In the genomic region with DNA sequence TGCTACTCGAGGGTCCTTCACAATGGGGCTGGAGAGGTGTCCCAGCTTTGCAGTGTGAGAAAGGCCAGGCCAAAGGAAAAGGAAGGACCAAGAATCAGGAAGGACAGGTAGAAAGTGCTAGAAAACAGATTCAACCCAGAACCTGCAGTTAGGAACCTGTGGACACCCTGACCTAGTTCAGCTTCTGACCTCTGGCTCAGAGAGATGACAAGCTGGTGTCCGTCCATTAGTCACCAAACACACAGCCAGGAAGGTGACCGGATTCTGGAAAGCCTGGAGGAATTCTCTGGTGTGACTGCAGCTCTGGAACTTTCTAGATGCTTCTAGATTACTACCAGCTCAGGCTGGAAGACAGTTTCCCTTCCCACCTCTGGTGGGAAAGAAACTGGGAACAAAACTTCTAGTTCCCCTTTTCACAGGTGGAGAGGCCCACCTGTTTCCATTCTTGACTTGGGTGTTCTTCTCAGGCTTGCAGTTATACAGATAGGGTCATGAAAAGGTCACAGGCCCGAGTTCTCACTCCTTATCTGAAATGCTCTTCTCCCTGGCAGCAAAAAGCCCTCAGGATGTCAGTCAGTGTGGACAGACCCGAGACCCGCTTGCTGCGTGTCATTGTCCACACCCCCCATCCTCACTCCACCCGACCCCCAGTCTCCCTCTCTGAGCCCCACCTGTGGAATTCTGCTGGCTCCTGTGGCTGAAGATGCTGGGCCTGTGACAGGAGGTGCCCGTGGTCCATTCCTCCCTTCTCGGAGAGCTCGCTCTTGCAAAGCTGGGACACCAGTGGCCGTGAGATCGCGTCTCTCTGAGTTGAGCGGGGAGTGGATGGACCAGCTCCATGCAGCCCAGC, we compare ENCODE assay signal across 14 mouse cellular contexts.
DNase-seq lines count a peak whose midpoint lies in the region; ATAC-seq lines count a peak whose summit lies in the region.
"Had no signal": no experiment of that assay in that cellular context is flagged by ENCODE, and none has a peak within 500 bp of the region (broad histone marks: within the 10 kb centered on the region; RNA-seq: fewer than 3 reads in every experiment).

No protein-coding gene starts in this region.

- no peak for ATAC-seq in heart, embryonic 16.5 days (replicated peaks; ENCODE audit: extremely low read depth, insufficient read depth, low FRiP score)
- no peak for ATAC-seq in midbrain, embryonic 15.5 days (replicated peaks)
- ATAC-seq: hindbrain, postnatal 0 days had no signal

- DNase-seq in heart, postnatal 36 days: no peak
- peak; percentile 10 for DNase-seq in thymus, postnatal 25 days
- DNase-seq in thymus, postnatal 0 days (ENCODE audit: low spot score): no peak
- peak; percentile 52 for DNase-seq in induced T-regulatory cell, adult 2 months (ENCODE audit: low read depth)
- no peak for DNase-seq in left cerebral cortex, adult 18-20 months (ENCODE audit: low spot score in 2 of 2)
- DNase-seq: cerebellum, adult 18-20 months; gastrocnemius, postnatal 36 days; retina, postnatal 1 day had no signal

- H3K9ac ChIP-seq in heart, embryonic 16.5 days (ENCODE audit: low read length): 0 out of 2 replicates have a peak overlapping the region, but pooled peaks have one; percentile 12
- H3K9ac ChIP-seq in midbrain, embryonic 15.5 days: no peak overlapping the region
- H3K9ac ChIP-seq: limb, embryonic 12.5 days had no signal

- no peak overlapping the region for H3K4me3 ChIP-seq in heart, embryonic 16.5 days (ENCODE audit: low read length)
- H3K4me3 ChIP-seq in midbrain, embryonic 15.5 days: no peak overlapping the region
- H3K4me3 ChIP-seq: erythroblast, embryonic 14.5 days; limb, embryonic 12.5 days had no signal

- H3K4me1 ChIP-seq in heart, embryonic 16.5 days (ENCODE audit: control insufficient read depth, insufficient read depth, low read length): peaks cover 72% of the 10 kb centered on the region
- peaks cover 40% of the 10 kb centered on the region for H3K4me1 ChIP-seq in midbrain, embryonic 15.5 days

- H3K36me3 ChIP-seq in heart, embryonic 16.5 days (ENCODE audit: control insufficient read depth, insufficient read depth): no peaks in the 10 kb centered on the region
- H3K36me3 ChIP-seq in midbrain, embryonic 15.5 days (replicated peaks): no peaks in the 10 kb centered on the region
- H3K36me3 ChIP-seq: limb, embryonic 12.5 days had no signal

- H3K4me2 ChIP-seq in heart, embryonic 16.5 days (ENCODE audit: low read depth, low read length): no peak overlapping the region
- H3K4me2 ChIP-seq in midbrain, embryonic 15.5 days: no peak overlapping the region
- H3K4me2 ChIP-seq: limb, embryonic 12.5 days had no signal

- 57% methylated on average over 15 of the region's 15 CpGs for whole genome bisulfite sequencing in heart, embryonic 16.5 days
- WGBS in midbrain, embryonic 15.5 days: 93% methylated on average over 15 of the region's 15 CpGs

- intact Hi-C loops in heart, postnatal 36 days (cut with DNase I): no loop called here

- H3K27me3 ChIP-seq in heart, embryonic 16.5 days (ENCODE audit: control insufficient read depth, insufficient read depth, low read length): no peaks in the 10 kb centered on the region
- H3K27me3 ChIP-seq in midbrain, embryonic 15.5 days (replicated peaks): no peaks in the 10 kb centered on the region
- H3K27me3 ChIP-seq: limb, embryonic 12.5 days had no signal

- no peaks in the 10 kb centered on the region for H3K9me3 ChIP-seq in heart, embryonic 16.5 days (replicated peaks; ENCODE audit: control insufficient read depth, low read length)
- no peaks in the 10 kb centered on the region for H3K9me3 ChIP-seq in midbrain, embryonic 15.5 days
- H3K9me3 ChIP-seq: limb, embryonic 12.5 days had no signal

- no peak overlapping the region for H3K27ac ChIP-seq in heart, embryonic 16.5 days (ENCODE audit: low read length)
- no peak overlapping the region for H3K27ac ChIP-seq in midbrain, embryonic 15.5 days
- H3K27ac ChIP-seq: hindbrain, postnatal 0 days; kidney, postnatal 0 days; limb, embryonic 12.5 days had no signal

Comparison
In these comparisons a context has a peak if more than half of its experiments do, and no peak if none do; other contexts are left out.
1. DNase-seq: peak in thymus, postnatal 25 days (single experiment) and induced T-regulatory cell, adult 2 months (single experiment); none in heart, postnatal 36 days (0 of 2), thymus, postnatal 0 days (single experiment) and left cerebral cortex, adult 18-20 months (0 of 2).